Mouse (Mus musculus) heart, postnatal 36 days (tissue): Measurements from ENCODE around the gene Slc15a3. TPM values are rescaled to one million over a fixed set of nuclear protein-coding genes. Genes with fewer than 3 reads are reported as not detected.

Experiments used
- DNase-seq, 2 experiments: peaks; one replicate each; pipeline ENCODE4 v3.0.0; 2021 to 2022
- intact Hi-C: fragments of 180-260 bp; cut with DNase I; formaldehyde crosslinking; loops from one replicate; pipeline ENCODE4 v1.15.1; 2025
- total RNA-seq, 2 experiments: library from RNA; stranded (reverse); gene quantifications; 2 replicates each; pipeline ENCODE4 v1.2.3; 2021

Gene Slc15a3
- total RNA-seq, 2 experiments from 2014 or later = 2.2 to 2.4 TPM

DNA sequence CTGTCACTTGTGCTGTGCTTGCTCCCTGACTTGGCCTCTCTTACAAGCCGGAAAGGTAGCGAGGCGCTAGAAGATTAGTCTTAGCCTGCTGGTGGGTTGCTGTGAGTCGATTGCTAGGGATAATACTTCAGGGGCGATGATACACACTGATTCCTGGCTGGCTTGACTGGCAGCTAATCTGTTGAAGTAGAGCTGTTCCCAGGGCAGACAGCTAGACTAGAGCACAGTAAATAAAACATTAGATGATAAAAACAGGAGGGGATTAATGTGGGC, 66.1 kb downstream of the Slc15a3 start:
- no peak for DNase-seq
- intact Hi-C loops = no loop called here

DNA sequence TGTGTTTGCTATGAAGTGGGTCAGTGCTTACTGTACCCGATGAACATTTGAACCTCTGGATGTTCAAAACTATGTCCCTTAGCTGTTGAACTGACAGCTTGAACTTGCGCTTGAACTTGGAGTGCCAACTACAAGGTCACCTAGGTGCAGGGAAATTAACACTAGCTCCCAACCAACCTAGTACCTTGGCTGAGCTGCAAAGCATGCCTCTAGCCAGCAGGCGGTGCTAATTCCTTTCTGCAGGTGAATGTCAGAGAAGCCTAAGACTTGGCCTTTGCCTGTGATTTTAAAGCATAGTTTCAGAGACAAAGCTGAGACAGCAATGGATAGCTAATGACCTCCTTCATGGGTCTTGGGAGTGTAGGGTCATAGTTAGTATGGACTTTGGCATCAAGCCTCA, 68.4 kb downstream of the Slc15a3 start:
- DNase-seq = peak; percentile 49 to 58
- intact Hi-C loops = loop anchor here (2.0 kb wide), 1 partner anchor 51 kb away; no protein-coding TSS in a partner anchor

Other genes starting within 250 kb of the Slc15a3 start
- gene Ddb1, start 234.4 kb upstream of the Slc15a3 start, total RNA-seq = 100 to 1,000 TPM; 161 to 172 TPM
- gene Tkfc, start 234.1 kb upstream of the Slc15a3 start, total RNA-seq = 1 to 10 TPM; 9.0 to 9.2 TPM
- not detected for gene Vwce, start 205.5 kb upstream of the Slc15a3 start, total RNA-seq
- not detected for gene Pga5, start 161.7 kb upstream of the Slc15a3 start, total RNA-seq
- gene Vps37c, start 151.0 kb upstream of the Slc15a3 start, total RNA-seq = 10 to 100 TPM; 19.2 to 21.0 TPM
- gene Cd5, start 100.7 kb upstream of the Slc15a3 start, total RNA-seq = under 1 TPM; 0.14 to 0.28 TPM
- gene Cd6, start 9.7 kb upstream of the Slc15a3 start, total RNA-seq = under 1 TPM; 0.08 to 0.31 TPM
- gene Tmem132a, start 30.2 kb downstream of the Slc15a3 start, total RNA-seq = 10 to 100 TPM; 12.4 to 14.8 TPM
- gene Tmem109, start 42.3 kb downstream of the Slc15a3 start, total RNA-seq = 100 to 1,000 TPM in 1 of 2 experiments, 10 to 100 TPM in 1; 97.4 to 107 TPM
- 100 to 1,000 TPM; 218 to 273 TPM for gene Prpf19, start 55.5 kb downstream of the Slc15a3 start, total RNA-seq
- not detected for gene Zp1, start 80.9 kb downstream of the Slc15a3 start, total RNA-seq
- under 1 TPM in 1 of 2 experiments, not detected in 1; 0.14 TPM for gene Ptgdr2, start 97.4 kb downstream of the Slc15a3 start, total RNA-seq
- 1 to 10 TPM; 6.3 to 6.5 TPM for gene Ccdc86, start 109.5 kb downstream of the Slc15a3 start, total RNA-seq
- gene Ms4a10, start 134.9 kb downstream of the Slc15a3 start, total RNA-seq = not detected
- not detected for gene Ms4a15, start 153.5 kb downstream of the Slc15a3 start, total RNA-seq
- gene Ms4a18, start 178.3 kb downstream of the Slc15a3 start, total RNA-seq = not detected
- 1 to 10 TPM; 1.2 to 3.3 TPM for gene Ms4a8a, start 241.4 kb downstream of the Slc15a3 start, total RNA-seq